Mouse (Mus musculus) urinary bladder, adult 2 months (tissue): ENCODE results near the gene Ccdc58. TPM values are rescaled to one million over a fixed set of nuclear protein-coding genes. Genes with fewer than 3 reads are reported as not detected.
"Not testable (repeated sequence)": the region's sequence is repeated elsewhere in the genome, so short reads cannot be mapped to it uniquely, and the experiment has no call there.

Source experiments
- DNase-seq: peaks from one replicate; pipeline ENCODE4 v3.0.0; 2022; ENCODE audit warnings: low spot score
- polyA plus RNA-seq: library from polyadenylated mRNA; depleted of rRNA; stranded (reverse); fragments of >200 nt; gene quantifications from 2 replicates; pipeline ENCODE4 v1.2.3, GENCODE M21; 2012; rRNA removed

The Ccdc58 gene
- polyA plus RNA-seq, 1 experiment = 44.8 TPM

- DNase-seq = no peak
Measured at GRCm38 (mm10) chr16:36074772-36075171, 3.3 kb downstream of the Ccdc58 start.

- no peak for DNase-seq
Measured at GRCm38 (mm10) chr16:36079916-36080315, 8.4 kb downstream of the Ccdc58 start.

GRCm38 (mm10) chr16:36087846-36088245, 16.4 kb downstream of the Ccdc58 start:
- no peak for DNase-seq

GRCm38 (mm10) chr16:36089065-36089464, 17.6 kb downstream of the Ccdc58 start:
- no peak for DNase-seq

- no peak for DNase-seq
Measured at GRCm38 (mm10) chr16:36089850-36090616, 18.5 kb downstream of the Ccdc58 start.

- DNase-seq = no peak
Measured at GRCm38 (mm10) chr16:36090785-36091509, 19.5 kb downstream of the Ccdc58 start.

GRCm38 (mm10) chr16:36094079-36094478, 22.6 kb downstream of the Ccdc58 start:
- no peak for DNase-seq

GRCm38 (mm10) chr16:36097813-36098499, 26.5 kb downstream of the Ccdc58 start:
- DNase-seq = not testable (repeated sequence)

GRCm38 (mm10) chr16:36101526-36101925, 30.0 kb downstream of the Ccdc58 start:
- DNase-seq = no peak

GRCm38 (mm10) chr16:36102211-36102610, 30.7 kb downstream of the Ccdc58 start:
- no peak for DNase-seq

GRCm38 (mm10) chr16:36111486-36111885, 40.0 kb downstream of the Ccdc58 start:
- DNase-seq = not testable (repeated sequence)

GRCm38 (mm10) chr16:36115751-36116150, 44.3 kb downstream of the Ccdc58 start:
- not testable (repeated sequence) for DNase-seq

GRCm38 (mm10) chr16:36128092-36128491, 56.6 kb downstream of the Ccdc58 start:
- no peak for DNase-seq

- DNase-seq = no peak
Measured at GRCm38 (mm10) chr16:36131141-36131540, 59.7 kb downstream of the Ccdc58 start, which contains the start of gene Csta1. Gene Csta1 (minus strand): TSS chr16:36131241.

GRCm38 (mm10) chr16:36138201-36138600, 66.7 kb downstream of the Ccdc58 start:
- DNase-seq = no peak

Other genes starting within 250 kb of the Ccdc58 start
- gene Parp14, start 200.1 kb upstream of the Ccdc58 start, polyA plus RNA-seq = 12.8 and 19.4 TPM in 2 replicates
- gene Parp9, start 133.2 kb upstream of the Ccdc58 start, polyA plus RNA-seq = 20.3 and 25.3 TPM in 2 replicates
- 13.2 and 18.3 TPM in 2 replicates for gene Dtx3l, start 132.5 kb upstream of the Ccdc58 start, polyA plus RNA-seq
- gene Kpna1, start 92.9 kb upstream of the Ccdc58 start, polyA plus RNA-seq = 18.0 and 21.2 TPM in 2 replicates
- 6.3 and 6.6 TPM in 2 replicates for gene Wdr5b, start 30.5 kb upstream of the Ccdc58 start, polyA plus RNA-seq
- gene Fam162a, start 91 bp upstream of the Ccdc58 start, polyA plus RNA-seq = 192 and 236 TPM in 2 replicates
- 0.03 and 0.09 TPM in 2 replicates for gene Csta1, start 59.6 kb downstream of the Ccdc58 start, polyA plus RNA-seq
- gene Stfa2l1, start 85.1 kb downstream of the Ccdc58 start, polyA plus RNA-seq = not detected in 2 replicates
- gene Gm5483, start 112.5 kb downstream of the Ccdc58 start, polyA plus RNA-seq = not detected in 2 replicates
- not detected in 2 replicates for gene Gm5416, start 138.7 kb downstream of the Ccdc58 start, polyA plus RNA-seq
- 0.15 TPM in 1 of 2 replicates, not detected in the other for gene 2010005H15Rik, start 149.8 kb downstream of the Ccdc58 start, polyA plus RNA-seq
- not detected in 2 replicates for gene Stfa1, start 205.3 kb downstream of the Ccdc58 start, polyA plus RNA-seq